Mouse (Mus musculus): ENCODE results near the gene Slc29a2. TPM values are rescaled to one million over a fixed set of nuclear protein-coding genes. Genes with fewer than 3 reads are reported as not detected.

The Slc29a2 gene
- polyA plus RNA-seq, 1 experiment from 2014 or later = 3.8 TPM

GRCm38 (mm10) chr19:5051031-5051430 is 27.4 kb downstream of the Slc29a2 start:
- Histone ChIP-seq H3K4me2 (replicated peaks; ENCODE audit: low read depth, low read length) (0 out of 2 replicates have a peak overlapping the region, but pooled peaks have one; percentile 8), H3K4me1 (replicated peaks; ENCODE audit: control insufficient read depth, insufficient read depth, low read length) (no peaks in the 10 kb centered on the region), H3K36me3 (ENCODE audit: control insufficient read depth, insufficient read depth, low read length) (peaks cover 4% of the 10 kb centered on the region; the same call in 1 of the 2 replicates), H3K9me3 (ENCODE audit: control insufficient read depth, low read length) (no peaks in the 10 kb centered on the region), H3K9ac (ENCODE audit: low read depth, low read length) (no peak overlapping the region), H3K27ac (ENCODE audit: low read depth, low read length) (no peak overlapping the region), H3K4me3 (ENCODE audit: low read depth, low read length) (no peak overlapping the region), H3K27me3 (ENCODE audit: control insufficient read depth, insufficient read depth, low read length) (peaks cover 31% of the 10 kb centered on the region)
- DNase-seq (ENCODE audit: low spot score) (peak; percentile 37), ATAC-seq (ENCODE audit: low FRiP score) (no peak)
- WGBS = 9% methylated on average over 17 of the region's 17 CpGs

- DNase-seq (ENCODE audit: low spot score) (no peak), ATAC-seq (ENCODE audit: low FRiP score) (no peak)
- Histone ChIP-seq H3K4me1 (replicated peaks; ENCODE audit: control insufficient read depth, insufficient read depth, low read length) (no peaks in the 10 kb centered on the region), H3K27ac (ENCODE audit: low read depth, low read length) (no peak overlapping the region), H3K36me3 (ENCODE audit: control insufficient read depth, insufficient read depth, low read length) (peaks cover 1% of the 10 kb centered on the region; the same call in 1 of the 2 replicates), H3K4me2 (replicated peaks; ENCODE audit: low read depth, low read length) (no peak overlapping the region), H3K9ac (ENCODE audit: low read depth, low read length) (no peak overlapping the region), H3K27me3 (ENCODE audit: control insufficient read depth, insufficient read depth, low read length) (peaks cover 31% of the 10 kb centered on the region), H3K9me3 (ENCODE audit: control insufficient read depth, low read length) (no peaks in the 10 kb centered on the region), H3K4me3 (ENCODE audit: low read depth, low read length) (no peak overlapping the region)
- 44% methylated on average over 3 of the region's 3 CpGs for WGBS
Measured at GRCm38 (mm10) chr19:5051515-5051914, 27.9 kb downstream of the Slc29a2 start.

GRCm38 (mm10) chr19:5052166-5052822 is 28.6 kb downstream of the Slc29a2 start:
- H3K9me3 ChIP-seq (ENCODE audit: control insufficient read depth, low read length) = no peaks in the 10 kb centered on the region
- DNase-seq (ENCODE audit: low spot score) (no peak), ATAC-seq (ENCODE audit: low FRiP score) (no peak)
- peaks cover 31% of the 10 kb centered on the region for H3K27me3 ChIP-seq (ENCODE audit: control insufficient read depth, insufficient read depth, low read length)
- H3K9ac ChIP-seq (ENCODE audit: low read depth, low read length) = 0 out of 2 replicates have a peak overlapping the region, but pooled peaks have one; percentile 4
- H3K36me3 ChIP-seq (ENCODE audit: control insufficient read depth, insufficient read depth, low read length) = no peaks in the 10 kb centered on the region
- 24% methylated on average over 25 of the region's 25 CpGs for WGBS
- no peak overlapping the region for H3K4me2 ChIP-seq (replicated peaks; ENCODE audit: low read depth, low read length)
- no peak overlapping the region for H3K4me3 ChIP-seq (ENCODE audit: low read depth, low read length)
- no peak overlapping the region for H3K27ac ChIP-seq (ENCODE audit: low read depth, low read length)
- H3K4me1 ChIP-seq (replicated peaks; ENCODE audit: control insufficient read depth, insufficient read depth, low read length) = no peaks in the 10 kb centered on the region

GRCm38 (mm10) chr19:5052853-5053252 is 29.2 kb downstream of the Slc29a2 start:
- Histone ChIP-seq H3K27ac (ENCODE audit: low read depth, low read length) (no peak overlapping the region), H3K4me1 (replicated peaks; ENCODE audit: control insufficient read depth, insufficient read depth, low read length) (no peaks in the 10 kb centered on the region), H3K36me3 (ENCODE audit: control insufficient read depth, insufficient read depth, low read length) (no peaks in the 10 kb centered on the region), H3K27me3 (ENCODE audit: control insufficient read depth, insufficient read depth, low read length) (peaks cover 31% of the 10 kb centered on the region), H3K4me2 (replicated peaks; ENCODE audit: low read depth, low read length) (no peak overlapping the region), H3K4me3 (ENCODE audit: low read depth, low read length) (no peak overlapping the region), H3K9ac (ENCODE audit: low read depth, low read length) (0 out of 2 replicates have a peak overlapping the region, but pooled peaks have one; percentile 15), H3K9me3 (ENCODE audit: control insufficient read depth, low read length) (no peaks in the 10 kb centered on the region)
- no peak for ATAC-seq (ENCODE audit: low FRiP score)
- WGBS = 59% methylated on average over 17 of the region's 17 CpGs
- no peak for DNase-seq (ENCODE audit: low spot score)

- DNase-seq (ENCODE audit: low spot score) (peak; percentile 82), ATAC-seq (ENCODE audit: low FRiP score) (no peak)
- Histone ChIP-seq H3K9me3 (ENCODE audit: control insufficient read depth, low read length) (no peaks in the 10 kb centered on the region), H3K27ac (ENCODE audit: low read depth, low read length) (no peak overlapping the region), H3K4me1 (replicated peaks; ENCODE audit: control insufficient read depth, insufficient read depth, low read length) (peaks cover 3% of the 10 kb centered on the region), H3K4me2 (replicated peaks; ENCODE audit: low read depth, low read length) (no peak overlapping the region), H3K9ac (ENCODE audit: low read depth, low read length) (no peak overlapping the region), H3K27me3 (ENCODE audit: control insufficient read depth, insufficient read depth, low read length) (peaks cover 31% of the 10 kb centered on the region), H3K36me3 (ENCODE audit: control insufficient read depth, insufficient read depth, low read length) (no peaks in the 10 kb centered on the region), H3K4me3 (ENCODE audit: low read depth, low read length) (no peak overlapping the region)
- 16% methylated on average over 9 of the region's 9 CpGs for WGBS
Measured at GRCm38 (mm10) chr19:5053909-5054308, 30.2 kb downstream of the Slc29a2 start.

- Histone ChIP-seq H3K27me3 (ENCODE audit: control insufficient read depth, insufficient read depth, low read length) (peaks cover 24% of the 10 kb centered on the region), H3K4me1 (replicated peaks; ENCODE audit: control insufficient read depth, insufficient read depth, low read length) (peaks cover 7% of the 10 kb centered on the region), H3K4me3 (ENCODE audit: low read depth, low read length) (no peak overlapping the region), H3K27ac (ENCODE audit: low read depth, low read length) (no peak overlapping the region), H3K9ac (ENCODE audit: low read depth, low read length) (no peak overlapping the region), H3K36me3 (ENCODE audit: control insufficient read depth, insufficient read depth, low read length) (no peaks in the 10 kb centered on the region), H3K4me2 (replicated peaks; ENCODE audit: low read depth, low read length) (no peak overlapping the region), H3K9me3 (ENCODE audit: control insufficient read depth, low read length) (no peaks in the 10 kb centered on the region)
- ATAC-seq (ENCODE audit: low FRiP score) (peak; percentile 59; the same call in 1 of the 2 replicates), DNase-seq (ENCODE audit: low spot score) (peak; percentile 85)
- 7% methylated on average over 6 of the region's 6 CpGs for WGBS
Measured at GRCm38 (mm10) chr19:5056251-5056650, 32.6 kb downstream of the Slc29a2 start.

GRCm38 (mm10) chr19:5057876-5058775 is 34.5 kb downstream of the Slc29a2 start:
- Histone ChIP-seq H3K9ac (ENCODE audit: low read depth, low read length) (no peak overlapping the region), H3K9me3 (ENCODE audit: control insufficient read depth, low read length) (no peaks in the 10 kb centered on the region), H3K27ac (ENCODE audit: low read depth, low read length) (no peak overlapping the region), H3K36me3 (ENCODE audit: control insufficient read depth, insufficient read depth, low read length) (no peaks in the 10 kb centered on the region), H3K4me2 (replicated peaks; ENCODE audit: low read depth, low read length) (no peak overlapping the region), H3K27me3 (ENCODE audit: control insufficient read depth, insufficient read depth, low read length) (peaks cover 6% of the 10 kb centered on the region), H3K4me1 (replicated peaks; ENCODE audit: control insufficient read depth, insufficient read depth, low read length) (peaks cover 7% of the 10 kb centered on the region), H3K4me3 (ENCODE audit: low read depth, low read length) (no peak overlapping the region)
- no peak for ATAC-seq (ENCODE audit: low FRiP score)
- 22% methylated on average over 16 of the region's 16 CpGs for WGBS
- DNase-seq (ENCODE audit: low spot score) = no peak

GRCm38 (mm10) chr19:5058801-5059771 is 35.4 kb downstream of the Slc29a2 start:
- H3K4me3 ChIP-seq (ENCODE audit: low read depth, low read length) = no peak overlapping the region
- H3K27ac ChIP-seq (ENCODE audit: low read depth, low read length) = no peak overlapping the region
- H3K4me2 ChIP-seq (replicated peaks; ENCODE audit: low read depth, low read length) = no peak overlapping the region
- WGBS = 17% methylated on average over 10 of the region's 10 CpGs
- DNase-seq (ENCODE audit: low spot score) (peak; percentile 27), ATAC-seq (ENCODE audit: low FRiP score) (peak; percentile 34)
- peaks cover 7% of the 10 kb centered on the region for H3K4me1 ChIP-seq (replicated peaks; ENCODE audit: control insufficient read depth, insufficient read depth, low read length)
- H3K9ac ChIP-seq (ENCODE audit: low read depth, low read length) = no peak overlapping the region
- H3K36me3 ChIP-seq (ENCODE audit: control insufficient read depth, insufficient read depth, low read length) = no peaks in the 10 kb centered on the region
- H3K9me3 ChIP-seq (ENCODE audit: control insufficient read depth, low read length) = no peaks in the 10 kb centered on the region
- H3K27me3 ChIP-seq (ENCODE audit: control insufficient read depth, insufficient read depth, low read length) = no peaks in the 10 kb centered on the region; the same call in 1 of the 2 replicates

Measured in hindbrain, embryonic 11.5 days (tissue).